Mouse (Mus musculus): ENCODE measurements around the gene Rex2. TPM values are rescaled to one million over a fixed set of nuclear protein-coding genes. Genes with fewer than 3 reads are reported as not detected.
"Not testable (repeated sequence)": the region's sequence is repeated elsewhere in the genome, so short reads cannot be mapped to it uniquely, and the experiment has no call there.

Gene Rex2
- polyA plus RNA-seq, 1 experiment from 2014 or later = not detected

DNA sequence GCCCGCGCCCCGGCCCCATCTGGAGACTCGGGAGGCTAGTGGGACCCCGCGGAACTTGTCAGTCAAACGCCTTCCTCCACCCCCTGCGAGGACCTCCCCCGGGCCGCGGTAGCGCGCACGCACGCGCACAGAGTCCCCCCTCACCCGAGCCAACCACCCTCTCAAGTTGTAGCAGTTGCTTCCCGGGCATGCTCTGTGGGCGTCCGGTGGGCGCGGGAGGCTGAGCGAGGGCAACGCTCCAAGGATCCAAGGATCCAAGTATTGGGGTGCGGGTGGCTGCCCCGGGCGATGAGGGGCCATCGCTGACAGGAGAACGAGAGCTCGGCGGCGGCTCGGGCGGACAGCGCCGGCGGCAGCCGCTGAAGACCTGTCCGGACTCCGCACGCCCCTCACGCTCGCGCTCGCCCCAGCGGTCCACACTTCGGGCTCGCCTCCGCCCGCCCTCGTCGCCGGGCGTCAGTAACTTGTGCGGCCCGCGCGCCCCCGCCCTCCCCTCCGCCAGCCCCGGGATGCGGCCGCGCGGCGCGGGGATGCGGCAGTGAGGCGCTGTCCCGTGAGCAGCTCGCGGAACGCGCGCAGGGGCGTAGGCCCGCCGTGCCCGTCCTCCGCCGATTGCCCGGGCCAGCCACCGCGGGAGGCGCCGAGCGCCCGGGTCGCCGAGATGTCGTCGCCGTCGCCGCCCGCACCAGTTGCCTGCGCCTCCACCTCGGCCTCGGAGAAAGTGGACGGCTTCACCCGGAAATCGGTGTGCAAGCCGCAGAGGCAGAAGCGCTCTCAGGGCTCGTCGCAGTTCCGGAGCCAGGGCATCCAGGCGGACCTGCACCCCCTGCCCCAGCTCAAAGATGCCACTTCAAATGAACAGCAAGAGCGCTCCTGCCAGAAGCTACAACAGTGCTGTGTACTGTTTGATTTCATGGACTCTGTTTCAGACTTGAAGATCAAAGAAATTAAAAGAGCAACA lies 80.3 kb downstream of the Rex2 start:
- H3K27me3 ChIP-seq (ENCODE audit: insufficient read depth, low read length); H3K4me1 ChIP-seq (replicated peaks; ENCODE audit: insufficient read depth, low read length); H3K27ac ChIP-seq; H3K9me3 ChIP-seq (replicated peaks; ENCODE audit: low read length); H3K36me3 ChIP-seq (ENCODE audit: insufficient read depth, low read length); ATAC-seq (replicated peaks; ENCODE audit: low FRiP score, low read depth); DNase-seq (ENCODE audit: low spot score); H3K9ac ChIP-seq (ENCODE audit: low read depth, low read length): not testable (repeated sequence)
- Histone ChIP-seq H3K4me3 (replicated peaks; ENCODE audit: low read depth, low read length) (peak overlapping the region; percentile 37), H3K4me2 (ENCODE audit: low read length) (peak overlapping the region; percentile 66)
- WGBS = 1% methylated on average over 100 of the region's 109 CpGs

DNA sequence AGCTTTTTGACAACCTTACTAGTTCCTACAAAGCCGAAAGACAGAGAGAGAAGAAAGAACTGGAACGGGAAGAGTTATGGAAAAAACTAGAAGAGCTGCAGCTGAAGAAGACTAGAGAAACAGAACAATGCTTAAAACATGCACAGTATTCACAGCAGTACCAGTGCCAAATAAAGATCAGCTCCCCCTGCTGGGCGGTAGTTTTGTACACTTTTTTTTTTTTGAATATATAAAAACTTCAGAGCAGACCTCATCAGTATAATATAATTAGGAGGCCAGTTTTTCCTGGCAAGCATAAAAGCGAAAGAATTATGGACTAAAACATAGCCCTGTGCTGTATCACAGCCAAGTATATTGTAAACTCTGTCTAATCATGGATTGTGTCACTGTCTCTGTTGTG lies 82.2 kb downstream of the Rex2 start:
- DNase-seq (ENCODE audit: low spot score); H3K27me3 ChIP-seq (ENCODE audit: insufficient read depth, low read length): not testable (repeated sequence)
- WGBS = 52% methylated on average over 4 of the region's 4 CpGs

More for the DNA sequence above, 82.2 kb downstream of the Rex2 start:
- not testable (repeated sequence) for ATAC-seq (replicated peaks; ENCODE audit: low FRiP score, low read depth); H3K9ac ChIP-seq (ENCODE audit: low read depth, low read length); H3K4me1 ChIP-seq (replicated peaks; ENCODE audit: insufficient read depth, low read length); H3K4me3 ChIP-seq (replicated peaks; ENCODE audit: low read depth, low read length); H3K4me2 ChIP-seq (ENCODE audit: low read length); H3K36me3 ChIP-seq (ENCODE audit: insufficient read depth, low read length); H3K9me3 ChIP-seq (replicated peaks; ENCODE audit: low read length); H3K27ac ChIP-seq
- peak; percentile 37; the same call in 1 of the 2 replicates for TF ChIP-seq CTCF (IDR thresholded peaks at IDR 0.05; ENCODE audit: low read depth)

Other genes starting within 250 kb of the Rex2 start
- not detected in 2 replicates for gene Gm21411, start 112.3 kb upstream of the Rex2 start, polyA plus RNA-seq (2015; fragmentation: Nextera tagmentation; extraction: Ambion mirVana)
- not detected in 2 replicates for gene Zfp989, start 49.9 kb upstream of the Rex2 start, polyA plus RNA-seq (2015; fragmentation: Nextera tagmentation; extraction: Ambion mirVana)
- gene Zfp991, start 110.2 kb downstream of the Rex2 start, polyA plus RNA-seq (2015; fragmentation: Nextera tagmentation; extraction: Ambion mirVana) = 8.4 and 9.5 TPM in 2 replicates